Mouse (Mus musculus) 416B (cell line): ENCODE results near the gene Tgfb1i1.
A peak's percentile ranks its signal among the peaks of the same experiment; 100 is the strongest.

Source experiments
- DNase-seq: peaks from one replicate; pipeline ENCODE4 v3.0.0; 2011; ENCODE audit warnings: low read depth

Tgfb1i1 gene

DNA sequence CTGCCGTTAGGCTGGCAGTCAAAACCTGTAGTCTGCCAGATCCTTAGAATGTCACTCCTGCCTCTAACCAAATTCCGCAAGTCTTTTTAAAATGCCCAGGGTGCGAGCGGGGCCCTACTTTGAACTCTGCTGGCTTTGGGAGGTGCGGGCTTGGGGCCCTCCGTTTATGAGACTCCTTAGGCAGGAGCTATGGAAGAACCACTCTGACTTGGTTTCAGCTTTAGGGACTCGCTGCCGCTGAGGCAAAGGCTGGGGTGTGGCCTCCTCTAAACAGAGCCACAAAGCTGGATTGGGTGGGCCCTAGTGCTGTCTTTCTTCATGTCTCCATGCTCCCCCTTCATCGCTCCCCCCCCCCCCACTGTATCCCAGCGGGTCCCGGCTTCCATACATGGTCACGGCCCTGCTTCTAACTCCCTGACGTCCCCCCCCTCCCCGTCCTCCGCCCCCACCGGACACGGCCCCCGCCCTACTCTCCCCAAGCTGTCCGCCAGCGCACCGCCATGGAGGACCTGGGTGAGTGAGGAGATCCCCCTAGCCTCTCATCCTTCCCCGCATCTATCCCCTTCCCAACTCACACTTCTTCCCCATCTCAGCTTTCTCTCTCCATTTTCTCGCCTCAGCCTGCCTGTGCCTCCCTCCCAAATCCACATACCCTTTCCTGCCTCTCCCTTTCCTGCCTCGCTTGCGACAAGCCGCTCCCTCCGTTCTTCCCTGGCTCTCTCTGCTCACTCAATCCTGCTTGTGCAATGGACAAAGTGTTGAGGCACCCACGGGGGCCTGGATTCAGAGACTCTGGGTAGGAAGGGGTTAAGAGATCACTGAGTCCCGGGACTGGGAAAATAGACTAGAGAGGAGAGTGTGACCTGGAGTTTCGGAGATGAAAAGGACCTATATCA lies at the start of gene Tgfb1i1:
Tgfb1i1 (plus strand) TSS at position 317 of the 896 bp plus-strand sequence.
- DNase-seq: no peak

GRCm38 (mm10) chr7:128201607-128202006 lies 45.0 kb upstream of the Tgfb1i1 start:
- DNase-seq: no peak

DNA sequence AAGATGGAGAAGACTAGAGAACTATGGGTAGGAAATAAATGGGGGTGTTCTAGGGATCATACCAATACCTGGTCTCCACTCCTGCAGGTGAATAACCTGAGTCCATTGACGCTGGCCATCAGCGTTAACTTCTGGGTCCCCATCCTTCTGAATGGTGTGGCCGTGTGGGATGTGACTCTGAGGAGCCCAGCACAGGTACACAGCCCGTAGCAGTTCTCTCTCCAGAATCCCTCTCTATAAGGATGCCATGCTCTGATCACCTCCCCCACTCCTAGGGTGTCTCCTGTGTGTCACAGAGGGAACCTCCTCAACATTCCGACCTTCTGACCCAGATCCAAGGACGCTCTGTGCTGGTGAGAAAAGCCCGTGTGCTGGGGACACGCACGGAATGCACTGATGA lies 43.5 kb upstream of the Tgfb1i1 start:
- DNase-seq: no peak

DNA sequence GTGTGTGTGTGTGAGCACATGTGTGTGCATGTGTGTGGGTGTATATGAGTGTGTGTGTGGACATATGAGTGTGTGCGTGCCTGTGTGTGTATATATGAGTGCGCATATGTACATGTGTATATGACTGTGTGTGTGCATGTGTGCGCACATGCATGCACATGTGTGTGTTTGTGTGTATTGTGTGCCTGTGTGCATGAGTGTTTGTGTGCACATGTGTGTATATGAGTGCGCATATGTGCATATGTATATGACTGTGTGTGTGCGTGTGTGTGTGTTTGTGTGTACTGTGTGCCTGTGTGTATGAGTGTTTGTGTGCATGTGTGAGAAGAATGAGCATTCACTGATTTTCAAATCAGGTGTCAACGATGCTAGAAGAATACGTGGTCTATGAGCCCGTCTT lies 42.4 kb upstream of the Tgfb1i1 start:
- no peak for DNase-seq

GRCm38 (mm10) chr7:128205695-128206094 lies 40.9 kb upstream of the Tgfb1i1 start:
- no peak for DNase-seq

DNA sequence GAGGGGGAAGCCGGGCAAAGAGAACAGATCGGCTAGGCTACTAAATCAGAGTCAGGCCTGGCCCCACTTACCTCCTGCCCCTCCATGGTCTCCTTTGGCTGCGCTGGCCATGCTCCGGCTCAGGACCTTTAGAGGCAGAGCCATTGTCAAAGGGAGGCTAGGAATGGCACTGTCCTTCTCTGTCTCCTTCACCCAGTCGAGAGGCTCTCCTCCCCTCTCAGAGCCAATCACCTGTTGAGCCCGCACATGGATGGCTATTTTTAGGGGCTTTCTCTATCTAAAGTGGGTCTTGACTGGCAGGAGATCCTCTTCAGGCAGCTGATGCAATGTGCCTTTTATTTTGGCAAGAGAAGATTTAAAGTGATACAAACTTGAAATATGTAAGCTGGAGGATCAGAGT lies 40.5 kb upstream of the Tgfb1i1 start, which contains the start of gene Cox6a2:
Cox6a2 (minus strand) TSS at position 236 of the 400 bp plus-strand sequence.
- DNase-seq: peak; percentile 23

GRCm38 (mm10) chr7:128208187-128208586 lies 38.4 kb upstream of the Tgfb1i1 start:
- DNase-seq: peak; percentile 77

- DNase-seq: no peak
Observed at GRCm38 (mm10) chr7:128209826-128210225, 36.8 kb upstream of the Tgfb1i1 start.

- peak; percentile 17 for DNase-seq
Observed at GRCm38 (mm10) chr7:128219952-128220351, 26.7 kb upstream of the Tgfb1i1 start.

GRCm38 (mm10) chr7:128220936-128221335 lies 25.7 kb upstream of the Tgfb1i1 start:
- no peak for DNase-seq

- peak; percentile 64 for DNase-seq
Observed at GRCm38 (mm10) chr7:128231741-128232140, 14.9 kb upstream of the Tgfb1i1 start.

- DNase-seq: peak; percentile 41
Observed at GRCm38 (mm10) chr7:128234796-128235195, 11.8 kb upstream of the Tgfb1i1 start.

DNA sequence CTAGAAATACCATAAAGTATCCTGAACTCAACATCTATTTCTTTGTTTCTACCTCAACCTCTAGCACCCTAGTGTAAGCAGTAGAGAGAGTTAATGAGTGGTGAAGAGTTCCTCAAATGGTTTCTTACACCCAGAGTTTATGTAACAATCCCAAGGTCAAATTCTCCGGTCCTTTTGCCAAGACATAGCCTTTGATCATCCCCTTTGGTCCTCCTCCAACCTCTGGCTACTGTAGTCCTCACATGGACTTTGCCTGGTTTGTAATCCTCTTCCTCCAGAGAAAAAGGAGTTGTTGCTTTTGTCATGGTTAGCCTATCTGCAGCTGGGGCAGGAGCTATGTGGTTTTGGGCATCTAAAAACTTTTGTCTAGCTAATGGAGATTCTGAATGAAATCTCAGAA lies 11.1 kb upstream of the Tgfb1i1 start:
- no peak for DNase-seq

GRCm38 (mm10) chr7:128236426-128236825 lies 10.2 kb upstream of the Tgfb1i1 start:
- DNase-seq: no peak

DNA sequence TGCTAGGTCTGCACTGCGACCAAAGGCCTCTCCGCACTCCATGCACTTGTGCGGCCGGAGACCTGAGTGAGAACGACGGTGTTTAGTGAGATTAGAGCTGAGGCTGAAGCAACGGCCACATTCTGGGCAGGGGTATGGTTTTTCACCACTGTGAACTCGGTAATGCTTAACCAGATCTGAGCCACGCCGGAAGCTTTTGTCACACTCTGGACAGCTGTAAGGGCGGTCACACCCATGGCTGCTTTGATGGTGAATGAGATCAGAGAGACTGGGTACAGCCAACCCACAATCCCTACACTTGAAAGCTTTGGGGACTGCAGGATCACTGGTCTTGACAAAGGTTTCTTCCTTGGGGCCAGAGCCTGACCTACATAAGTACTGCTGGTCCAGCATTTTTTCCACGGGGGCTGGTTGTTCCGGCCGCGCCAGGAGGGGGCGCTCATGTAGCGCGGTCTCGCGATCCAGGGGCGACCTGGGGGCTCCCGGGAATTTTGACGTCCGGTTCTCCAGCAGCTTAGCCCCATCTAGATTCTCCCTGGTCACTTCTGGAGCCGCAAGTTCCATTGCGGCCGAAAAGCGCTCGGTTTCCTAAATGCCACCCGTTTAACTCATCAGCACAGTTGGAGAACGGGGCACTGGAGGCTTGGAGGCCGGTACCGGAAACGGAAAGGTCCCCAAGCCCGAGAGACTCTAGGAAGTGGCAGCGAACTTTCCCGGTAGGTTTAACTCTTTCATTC lies 9.6 kb upstream of the Tgfb1i1 start, which contains the start of gene Armc5:
Armc5 (plus strand) TSS at position 487 of the 737 bp plus-strand sequence.
- peak; percentile 82 for DNase-seq

DNA sequence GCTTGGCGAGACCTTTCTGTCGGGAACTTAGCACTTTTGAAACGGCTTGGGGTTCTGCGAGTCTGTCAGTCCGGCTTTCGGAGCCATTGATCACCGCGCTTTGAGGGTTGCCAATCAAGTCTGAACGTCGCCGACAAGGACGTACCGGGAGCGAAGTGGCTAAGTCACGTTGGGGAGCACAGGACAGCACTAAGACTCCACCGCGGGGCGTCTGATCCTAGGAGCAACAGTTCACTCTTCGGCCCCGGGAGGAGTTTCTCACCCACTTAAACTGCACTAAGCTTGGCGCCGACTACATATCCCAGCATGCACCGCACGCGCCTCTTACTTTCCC lies 9.1 kb upstream of the Tgfb1i1 start:
- no peak for DNase-seq

- DNase-seq: peak; percentile 100
Observed at GRCm38 (mm10) chr7:128237927-128238778, 8.5 kb upstream of the Tgfb1i1 start, which contains the start of gene 9130023H24Rik. Gene 9130023H24Rik, minus strand, starts transcription at chr7:128238031.

- peak; percentile 81 for DNase-seq
Observed at GRCm38 (mm10) chr7:128238991-128239390, 7.6 kb upstream of the Tgfb1i1 start.

DNA sequence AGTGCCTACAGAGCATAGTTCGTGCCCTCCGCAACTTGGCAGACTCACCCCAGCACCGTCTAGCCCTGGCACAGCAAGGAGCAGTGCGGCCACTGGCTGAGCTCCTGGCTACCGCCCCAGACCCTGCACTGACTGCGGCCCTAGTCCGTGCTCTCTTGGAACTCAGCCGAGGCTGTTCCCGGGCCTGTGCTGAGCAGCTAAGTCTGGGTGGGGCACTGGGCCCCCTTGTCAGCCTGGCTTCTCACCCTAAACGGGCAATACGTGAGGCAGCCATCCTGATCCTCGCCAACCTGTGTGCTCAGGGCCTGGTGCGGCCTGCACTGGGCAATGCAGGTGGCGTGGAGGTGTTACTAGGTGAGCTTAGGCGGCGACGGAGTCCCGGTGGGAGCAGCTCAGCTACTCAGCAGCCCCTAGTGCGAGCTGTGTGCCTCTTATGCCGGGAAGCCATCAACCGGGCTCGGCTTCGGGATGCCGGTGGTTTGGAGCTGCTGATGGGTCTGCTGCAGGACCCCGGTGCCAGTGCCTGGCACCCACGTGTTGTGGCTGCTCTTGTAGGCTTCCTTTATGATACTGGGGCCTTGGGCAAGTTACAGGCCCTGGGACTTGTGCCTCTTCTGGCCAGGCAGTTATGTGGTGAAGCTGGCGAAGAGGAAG lies 6.4 kb upstream of the Tgfb1i1 start:
- DNase-seq: no peak

DNA sequence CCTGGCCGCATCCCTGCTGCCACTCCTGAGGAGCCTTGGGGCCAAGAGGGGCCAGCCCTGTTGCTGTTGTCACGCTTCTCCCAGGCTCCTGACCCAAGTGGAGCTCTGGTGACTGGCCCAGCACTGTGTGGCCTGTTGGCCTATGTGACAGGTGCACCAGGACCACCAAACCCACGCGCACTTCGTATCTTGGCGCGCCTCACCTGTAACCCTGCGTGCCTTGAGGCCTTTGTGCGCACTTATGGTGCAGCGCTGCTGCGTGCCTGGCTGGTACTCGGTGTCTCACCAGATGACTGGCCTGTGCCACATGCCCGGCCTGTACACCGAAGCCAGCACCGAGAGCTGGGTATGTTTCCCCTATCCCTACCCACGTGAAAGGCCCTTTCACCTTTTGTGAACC lies 4.3 kb upstream of the Tgfb1i1 start:
- DNase-seq: no peak

DNA sequence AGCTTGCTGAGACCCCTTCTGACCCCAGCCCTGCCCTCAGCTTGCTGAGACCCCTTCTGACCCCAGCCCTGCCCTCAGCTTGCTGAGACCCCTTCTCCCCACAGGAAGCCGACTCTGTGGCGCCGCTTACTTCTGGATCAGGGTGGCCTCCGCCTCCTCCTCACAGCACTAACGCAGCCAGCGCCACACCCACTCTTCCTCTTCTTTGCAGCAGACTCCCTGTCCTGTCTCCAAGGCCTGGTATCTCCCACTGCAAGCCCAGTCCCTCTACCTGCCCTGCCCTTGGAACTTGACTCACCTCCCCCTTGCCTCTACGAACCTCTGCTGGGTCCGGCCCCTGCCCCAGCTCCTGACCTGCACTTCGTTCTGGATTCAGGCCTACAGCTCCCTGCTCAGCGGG lies 2.7 kb upstream of the Tgfb1i1 start:
- no peak for DNase-seq
